Mouse (Mus musculus): ENCODE data around the gene Nmt1.

GRCm38 (mm10) chr11:103026901-103027300 is 1.1 kb upstream of the Nmt1 start:
- no peak for TF ChIP-seq CTCF (IDR thresholded peaks at IDR 0.05; ENCODE audit: extremely low read depth, insufficient read depth, low read length)
- TF ChIP-seq POLR2A (IDR thresholded peaks at IDR 0.05; ENCODE audit: extremely low read depth, insufficient read depth, low read length), result no peak
